Mouse (Mus musculus): ENCODE measurements around the gene Cyp11a1.

Gene Cyp11a1

GRCm38 (mm10) chr9:58009015-58009362 is 2.8 kb downstream of the Cyp11a1 start:
- DNase-seq = peak; percentile 28

DNA sequence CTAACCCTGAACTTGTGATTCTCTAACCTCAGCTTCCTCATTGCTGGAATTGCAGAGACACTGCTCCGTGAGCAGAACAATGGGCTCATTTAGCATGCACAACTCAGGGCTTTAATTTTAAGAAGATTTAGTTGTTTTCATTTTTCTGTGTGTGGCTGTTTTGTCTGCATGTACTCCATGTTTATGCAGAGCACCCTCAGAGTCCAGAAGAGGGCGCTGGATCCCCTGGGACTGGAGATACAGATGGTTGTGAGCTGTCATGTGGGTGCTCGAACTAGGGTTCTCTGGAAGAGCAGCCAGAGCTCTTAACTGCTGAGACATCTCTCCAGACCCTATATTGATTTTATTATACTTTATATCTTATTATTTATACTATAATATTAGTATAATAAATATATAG is 3.4 kb downstream of the Cyp11a1 start:
- no peak for DNase-seq

DNA sequence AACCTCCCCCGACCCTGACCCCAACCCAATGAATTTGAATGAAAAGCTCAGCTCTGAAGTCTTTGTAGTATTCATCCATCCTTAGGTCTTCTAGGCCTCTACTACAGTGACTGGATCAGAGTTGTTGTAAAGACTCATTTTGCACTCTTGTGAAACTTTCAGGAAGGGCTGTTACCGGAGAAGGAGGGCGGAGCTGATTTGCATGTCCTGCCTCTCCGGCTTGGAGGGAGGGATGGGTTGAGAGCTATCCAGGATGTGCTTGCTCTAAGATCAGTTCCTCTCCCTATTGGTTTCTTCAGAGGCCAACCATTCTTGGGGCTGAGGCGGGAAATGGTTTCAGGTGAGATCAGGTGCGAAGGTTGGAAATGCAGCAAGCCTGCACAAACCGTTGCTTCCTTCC is 4.8 kb downstream of the Cyp11a1 start:
- DNase-seq = no peak

GRCm38 (mm10) chr9:58011552-58011951 is 5.3 kb downstream of the Cyp11a1 start:
- no peak for DNase-seq

- DNase-seq = no peak
Observed at GRCm38 (mm10) chr9:58012486-58012885, 6.3 kb downstream of the Cyp11a1 start.

DNA sequence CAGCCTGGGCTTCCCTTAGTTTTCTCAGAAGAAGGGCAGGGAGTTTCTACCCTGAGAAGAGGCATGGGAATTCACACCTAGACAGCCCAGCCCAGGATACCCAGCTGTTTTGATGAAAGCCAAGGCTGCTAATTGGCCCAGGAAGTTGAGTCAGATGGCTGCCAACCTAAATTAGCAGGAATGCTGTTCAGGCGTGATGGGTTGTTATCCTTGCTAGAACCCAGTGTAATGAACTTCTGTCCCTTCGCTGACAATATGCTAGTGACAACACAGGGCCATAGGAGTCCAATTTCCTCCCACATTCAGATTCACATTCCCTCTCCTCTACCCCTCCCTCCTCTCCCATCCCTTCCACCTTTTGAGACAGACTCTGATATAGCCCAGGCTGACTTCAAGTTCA is 6.7 kb downstream of the Cyp11a1 start:
- DNase-seq = no peak

GRCm38 (mm10) chr9:58014393-58015160 is 8.4 kb downstream of the Cyp11a1 start:
- DNase-seq = no peak

DNA sequence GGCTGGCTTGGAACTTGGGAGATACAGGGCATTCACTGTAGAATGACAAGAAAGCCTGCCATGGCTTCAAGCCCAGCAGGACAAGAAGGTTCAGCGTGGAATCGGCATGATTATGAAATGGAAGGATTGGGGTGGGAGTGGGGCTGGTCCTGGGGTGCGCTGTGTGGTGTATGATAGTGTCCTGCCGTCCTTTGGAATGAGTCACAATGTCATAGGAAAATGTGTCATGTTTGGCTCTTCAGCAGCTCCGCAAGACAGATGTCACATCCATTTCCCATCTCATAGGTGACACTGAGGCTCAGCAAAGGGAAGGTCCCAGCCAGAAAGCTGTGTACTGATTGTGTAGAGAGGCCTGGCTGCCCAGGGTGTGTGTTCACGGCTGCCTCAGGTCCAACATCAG is 9.6 kb downstream of the Cyp11a1 start:
- DNase-seq = no peak

DNA sequence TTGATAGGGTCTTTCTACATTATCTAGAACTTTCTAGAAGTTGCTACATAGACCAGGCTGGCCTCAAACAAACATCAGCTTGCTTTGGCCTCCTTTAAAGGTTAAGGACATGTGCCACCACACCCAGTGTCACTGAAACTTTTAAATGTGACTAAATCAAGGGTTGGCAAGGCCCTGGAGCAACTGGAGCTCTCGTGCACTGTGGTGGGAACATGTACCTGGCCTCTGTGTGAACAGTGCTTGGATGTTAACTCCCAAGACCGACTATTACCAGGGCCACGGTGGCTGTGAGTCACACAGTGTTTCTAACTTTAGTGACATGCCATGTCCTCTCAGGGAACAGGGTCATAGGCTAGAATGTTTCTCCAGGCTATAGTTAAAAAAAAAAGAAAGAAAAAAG is 10.8 kb downstream of the Cyp11a1 start:
- DNase-seq = no peak

GRCm38 (mm10) chr9:58018385-58018784 is 12.2 kb downstream of the Cyp11a1 start:
- DNase-seq = no peak

DNA sequence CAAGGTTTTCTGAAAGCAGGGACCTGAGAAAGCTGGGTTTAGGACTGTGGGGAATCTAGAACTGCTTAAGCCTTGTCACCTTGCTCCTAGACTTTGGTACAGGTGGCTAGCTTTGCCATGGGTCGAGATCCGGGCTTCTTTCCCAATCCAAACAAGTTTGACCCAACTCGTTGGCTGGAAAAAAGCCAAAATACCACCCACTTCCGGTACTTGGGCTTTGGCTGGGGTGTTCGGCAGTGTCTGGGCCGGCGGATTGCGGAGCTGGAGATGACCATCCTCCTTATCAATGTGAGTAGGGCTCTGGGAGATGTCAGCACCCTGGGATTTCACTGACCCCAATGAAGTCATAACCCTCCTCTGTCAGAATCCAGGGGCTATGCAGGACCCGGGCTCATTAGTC is 19.8 kb downstream of the Cyp11a1 start:
- no peak for DNase-seq

DNA sequence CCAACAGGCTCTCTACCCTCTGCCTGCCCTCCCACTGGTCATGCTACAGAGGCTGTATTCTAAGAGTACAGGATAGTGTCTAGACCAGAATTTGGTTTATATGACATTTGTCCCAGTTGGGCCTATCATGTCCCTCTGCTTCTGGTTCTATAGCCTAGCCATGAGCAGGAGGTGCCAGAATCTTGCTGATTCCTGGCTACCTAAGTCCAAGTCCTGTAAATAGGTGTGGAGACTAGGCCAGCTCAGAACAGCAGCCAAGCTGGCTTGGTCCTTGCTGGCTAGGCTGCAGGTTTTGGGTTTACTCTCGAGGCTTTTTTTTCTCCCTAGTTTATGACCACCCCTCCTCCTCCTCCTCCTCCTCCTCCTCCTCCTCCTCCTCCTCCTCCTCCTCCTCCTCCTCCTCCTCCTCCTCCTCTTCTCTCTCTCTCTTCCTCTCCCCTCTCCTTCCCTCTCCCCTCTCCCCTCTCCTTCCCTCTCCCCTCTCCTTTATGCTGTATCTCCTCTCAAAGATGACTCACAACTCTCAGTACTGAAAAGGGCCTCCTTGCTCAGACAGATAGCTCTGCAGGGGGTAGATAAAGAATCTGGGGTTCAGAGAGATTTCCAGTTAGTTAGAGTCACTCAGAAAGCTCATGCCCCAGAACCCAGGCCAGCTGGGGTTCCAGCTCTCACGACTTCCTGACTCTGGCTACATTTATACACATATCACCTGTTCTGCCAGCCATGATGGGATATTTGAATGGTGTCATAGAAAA is 21.4 kb downstream of the Cyp11a1 start:
- DNase-seq = no peak

GRCm38 (mm10) chr9:58028841-58029240 is 22.6 kb downstream of the Cyp11a1 start:
- no peak for DNase-seq

DNA sequence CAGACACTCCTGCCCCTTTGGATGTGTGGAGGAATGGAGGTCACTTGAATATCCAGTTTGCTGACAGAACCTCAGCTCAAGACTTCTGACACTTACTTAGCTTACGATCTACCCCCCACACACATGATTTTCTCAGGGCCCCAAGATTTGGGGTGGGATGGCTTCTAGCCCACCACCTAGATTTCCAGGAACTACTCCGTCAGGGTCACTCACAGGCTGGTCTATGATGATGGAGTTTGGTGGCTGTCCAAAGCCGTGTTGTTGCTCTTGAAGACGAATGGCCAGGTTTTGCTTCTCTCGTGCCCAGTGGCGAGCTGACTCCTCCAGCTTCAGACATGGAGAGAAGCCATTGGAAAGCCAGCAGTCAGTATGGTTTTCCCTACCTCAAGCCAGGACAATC is 23.4 kb downstream of the Cyp11a1 start:
- no peak for DNase-seq

- DNase-seq = no peak
Observed at GRCm38 (mm10) chr9:58031895-58032294, 25.7 kb downstream of the Cyp11a1 start.

DNA sequence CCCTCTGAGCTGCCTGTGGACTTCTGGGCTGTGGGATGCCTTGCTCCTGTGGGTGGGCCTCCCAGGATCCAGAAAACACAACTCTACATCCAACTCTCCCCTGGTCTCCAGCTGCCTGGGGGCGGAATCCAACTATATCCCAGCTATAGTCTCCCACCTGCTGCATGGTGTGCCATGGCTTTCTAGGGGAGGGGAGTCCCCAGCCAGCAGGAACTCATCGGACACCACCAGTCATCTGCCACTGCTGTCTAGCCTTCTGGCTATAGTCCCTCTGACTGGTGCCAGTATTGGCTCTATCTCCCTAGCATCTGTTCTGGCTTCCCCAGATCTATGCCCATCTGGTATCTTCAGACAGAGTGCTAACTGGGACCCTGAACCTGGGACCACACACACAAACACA is 29.3 kb downstream of the Cyp11a1 start:
- no peak for DNase-seq

DNA sequence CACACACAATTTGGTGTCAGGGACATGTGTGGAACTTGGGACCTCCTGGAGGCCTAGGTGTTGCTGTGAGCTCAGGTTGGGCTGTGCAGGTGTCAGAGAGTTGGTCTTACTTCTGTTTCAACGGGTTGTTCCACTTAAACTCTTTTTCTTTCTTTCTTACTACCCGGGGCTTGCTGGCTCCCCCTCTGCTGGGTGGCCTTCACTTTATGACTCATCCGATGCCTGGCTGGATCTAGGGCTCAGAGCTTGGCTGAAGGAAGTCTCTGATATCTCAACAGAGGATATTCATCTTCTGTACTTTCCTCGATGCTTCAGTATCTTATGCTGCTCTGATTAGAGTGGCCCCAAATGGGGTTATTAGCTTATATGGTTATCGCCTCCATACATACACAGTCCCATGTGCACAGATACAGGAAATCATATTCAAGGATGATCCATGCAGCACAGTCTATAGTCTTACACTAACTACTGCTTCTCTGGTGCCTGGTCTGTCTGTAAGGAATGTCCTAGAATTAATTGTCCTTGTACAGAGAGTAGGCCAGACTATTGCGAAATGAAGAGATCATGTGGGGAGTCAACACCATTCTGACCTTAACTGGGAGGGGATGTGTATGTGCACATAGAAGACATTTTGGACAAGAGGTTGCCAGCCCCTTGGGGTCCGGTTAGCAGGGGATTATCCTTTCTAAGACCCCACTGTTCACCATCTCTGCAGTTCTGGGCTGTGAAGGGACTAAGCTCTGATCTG is 29.9 kb downstream of the Cyp11a1 start:
- no peak for DNase-seq

DNA sequence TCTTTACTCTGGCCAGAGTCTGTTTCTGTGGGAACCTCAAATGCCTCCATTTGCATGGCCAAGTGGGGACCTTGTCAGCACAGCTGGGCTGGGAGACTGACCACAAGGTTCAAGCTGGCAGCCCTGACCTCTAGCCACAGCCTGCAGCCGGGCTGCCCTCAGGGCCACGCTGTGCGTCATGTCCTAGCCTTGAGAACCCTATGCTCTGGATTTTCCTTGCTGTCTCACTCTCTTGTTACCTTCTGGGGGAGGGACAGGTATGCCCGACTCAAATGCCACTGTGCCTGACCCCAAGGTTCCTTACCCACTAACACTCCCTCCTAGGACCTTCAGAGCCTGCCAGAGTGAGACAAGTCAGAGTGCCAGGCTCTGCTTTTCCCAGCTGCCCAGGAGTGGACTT is 30.8 kb downstream of the Cyp11a1 start:
- DNase-seq = no peak

- DNase-seq = peak; percentile 78
Observed at GRCm38 (mm10) chr9:58038500-58039168, 32.4 kb downstream of the Cyp11a1 start.

- no peak for DNase-seq
Observed at GRCm38 (mm10) chr9:58040977-58041376, 34.8 kb downstream of the Cyp11a1 start.

DNA sequence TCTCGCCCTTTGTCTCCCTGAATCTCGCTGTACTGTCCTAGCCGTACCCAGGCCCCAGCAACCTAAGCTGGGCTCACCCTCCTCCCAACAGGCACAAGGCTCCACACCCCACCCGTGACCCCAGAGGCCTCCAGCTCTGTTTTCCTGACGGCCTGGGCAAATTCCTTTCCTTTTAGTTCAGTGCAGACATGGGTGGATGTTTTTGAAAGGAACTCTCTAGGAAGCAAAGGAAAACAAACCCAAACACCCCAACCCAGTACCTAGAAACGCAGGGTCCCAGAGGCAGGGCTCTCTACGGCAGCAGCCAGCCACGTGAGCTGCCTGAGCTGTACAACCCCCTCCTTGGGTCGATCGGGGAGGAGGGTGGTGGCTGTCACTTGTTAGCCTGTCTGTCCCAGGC is 36.2 kb downstream of the Cyp11a1 start:
- DNase-seq = peak; percentile 7

DNA sequence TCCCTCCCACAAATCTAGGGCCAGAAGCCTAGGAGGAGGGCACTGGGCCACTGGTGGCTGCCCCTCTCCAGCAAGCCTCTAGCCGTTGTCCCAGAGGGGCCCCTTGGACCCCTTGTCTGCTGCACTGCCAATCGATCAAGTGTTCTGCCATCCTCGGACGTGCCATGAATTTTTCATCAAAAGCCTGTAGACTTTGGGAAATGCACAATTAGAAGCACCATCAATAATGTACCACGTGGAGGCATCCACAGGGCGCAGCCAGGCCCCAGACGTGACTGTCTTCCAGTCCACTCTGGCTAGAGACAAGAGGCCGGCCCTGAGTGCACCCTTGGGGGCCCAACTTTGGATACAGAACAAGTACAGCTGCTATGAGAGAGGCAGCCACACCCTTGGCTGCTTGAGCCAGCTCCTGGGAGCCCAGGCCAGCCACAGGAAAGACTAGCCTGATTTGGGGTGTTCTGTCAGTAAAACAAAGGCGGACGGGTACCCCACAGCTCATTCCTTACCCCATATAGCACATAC is 37.3 kb downstream of the Cyp11a1 start:
- peak; percentile 7 for DNase-seq

DNA sequence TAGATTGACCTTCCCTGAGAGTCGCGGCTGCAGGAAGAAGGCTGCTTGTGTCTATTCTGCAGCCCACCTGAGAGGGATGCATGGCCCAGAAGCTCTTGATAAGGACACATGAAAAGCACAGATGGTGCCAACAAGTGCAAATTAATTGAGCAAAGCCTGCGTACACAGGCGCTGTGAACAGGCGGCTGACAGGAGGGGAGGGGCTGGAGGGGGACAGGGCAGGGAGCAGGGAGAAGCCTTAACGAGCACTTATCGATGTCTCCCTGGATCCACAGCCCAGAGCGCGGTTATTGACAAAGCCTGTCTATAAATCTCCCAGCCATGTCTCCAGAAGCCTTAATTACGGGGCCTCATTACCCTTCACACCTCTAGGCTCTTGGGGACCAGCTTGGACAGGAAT is 38.6 kb downstream of the Cyp11a1 start:
- DNase-seq = no peak

Measured in lung, postnatal 36 days (tissue).